18 mouse cellular contexts compared by ENCODE assay signal in the genomic region with DNA sequence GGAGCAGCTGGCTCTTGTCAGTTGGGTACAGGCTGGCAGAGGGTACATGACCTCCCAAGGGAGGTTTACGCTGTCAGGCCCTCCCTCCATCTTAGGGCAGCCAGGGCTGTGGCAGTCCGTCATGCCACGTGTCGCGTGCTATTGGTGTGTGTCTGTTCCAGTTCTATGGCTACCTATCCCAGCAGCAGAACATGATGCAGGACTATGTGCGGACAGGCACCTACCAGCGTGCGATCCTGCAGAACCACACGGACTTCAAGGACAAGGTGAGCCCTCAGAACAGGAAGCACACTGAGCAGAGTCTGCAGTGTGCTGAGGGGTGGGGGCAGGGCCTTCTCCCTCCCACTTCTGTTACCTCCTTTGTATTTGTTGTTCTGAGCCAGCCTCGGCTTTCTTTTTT.
"Had no signal": no experiment of that assay in that cellular context is flagged by ENCODE, and none has a peak within 500 bp of the region (broad histone marks: within the 10 kb centered on the region; RNA-seq: fewer than 3 reads in every experiment).

No protein-coding gene starts in this region.

- H3K4me2 ChIP-seq: limb, embryonic 12.5 days; liver, embryonic 12.5 days; liver, embryonic 15.5 days; lung, embryonic 15.5 days had no signal

- H3K9me3 ChIP-seq: limb, embryonic 12.5 days; liver, embryonic 12.5 days; liver, embryonic 15.5 days; lung, embryonic 15.5 days; megakaryocyte, embryonic 14.5 days had no signal

- ATAC-seq: liver, embryonic 12.5 days; midbrain, embryonic 16.5 days had no signal

- H3K4me1 ChIP-seq: limb, embryonic 12.5 days; liver, embryonic 12.5 days; lung, embryonic 15.5 days had no signal

- H3K4me3 ChIP-seq: left cerebral cortex, adult 2 months; limb, embryonic 12.5 days; liver, embryonic 12.5 days; liver, embryonic 15.5 days; lung, embryonic 15.5 days; megakaryocyte, embryonic 14.5 days had no signal

- DNase-seq: kidney, adult 18-20 months; kidney, postnatal 10 days; kidney, postnatal 36 days; layer of hippocampus, postnatal 36 days; liver; lung, adult 18-20 months; lung, postnatal 10 days; lung, postnatal 36 days; thymus, adult 2 months; thymus, postnatal 14 days; thymus, postnatal 4 days had no signal

- H3K9ac ChIP-seq: limb, embryonic 12.5 days; liver, embryonic 12.5 days; liver, embryonic 15.5 days; lung, embryonic 15.5 days had no signal

- H3K27ac ChIP-seq: left cerebral cortex, adult 2 months; limb, embryonic 12.5 days; liver, embryonic 12.5 days; liver, embryonic 15.5 days; lung, embryonic 15.5 days had no signal

- H3K27me3 ChIP-seq: limb, embryonic 12.5 days; liver, embryonic 12.5 days; liver, embryonic 15.5 days; lung, embryonic 15.5 days; megakaryocyte, embryonic 14.5 days had no signal
